Mouse (Mus musculus) adrenal gland, postnatal 10 days (tissue): ENCODE measurements around the gene Gm28047. TPM values are rescaled to one million over a fixed set of nuclear protein-coding genes. Genes with fewer than 3 reads are reported as not detected.
A peak's percentile ranks its signal among the peaks of the same experiment; 100 is the strongest.
"Not testable (repeated sequence)": the region's sequence is repeated elsewhere in the genome, so short reads cannot be mapped to it uniquely, and the experiment has no call there.

Source experiments
- DNase-seq: peaks from one replicate; pipeline ENCODE4 v3.0.0; 2021; ENCODE audit warnings: mixed read lengths
- long read RNA-seq, 2 experiments: library from polyadenylated mRNA; stranded (forward); transcript quantifications; one replicate each; pipeline ENCODE4 v2.0.0; 2021
- total RNA-seq, 2 experiments: library from RNA; stranded (reverse); gene quantifications; 2 replicates each; pipeline ENCODE4 v1.2.3; 2021

Gene Gm28047
- total RNA-seq, result 1 to 10 TPM in 1 of 2 experiments, not detected in 1; 1.5 TPM
- long read RNA-seq, experiment 1, partial matches to known transcripts, result 2 of 3 reads
- long read RNA-seq, experiment 1, other reads (novel, unspliced or antisense), result 1 of 3 reads
- long read RNA-seq, experiment 2, partial matches to known transcripts, result 1 of 2 reads
- long read RNA-seq, experiment 2, other reads (novel, unspliced or antisense), result 0 of 2 reads

DNA sequence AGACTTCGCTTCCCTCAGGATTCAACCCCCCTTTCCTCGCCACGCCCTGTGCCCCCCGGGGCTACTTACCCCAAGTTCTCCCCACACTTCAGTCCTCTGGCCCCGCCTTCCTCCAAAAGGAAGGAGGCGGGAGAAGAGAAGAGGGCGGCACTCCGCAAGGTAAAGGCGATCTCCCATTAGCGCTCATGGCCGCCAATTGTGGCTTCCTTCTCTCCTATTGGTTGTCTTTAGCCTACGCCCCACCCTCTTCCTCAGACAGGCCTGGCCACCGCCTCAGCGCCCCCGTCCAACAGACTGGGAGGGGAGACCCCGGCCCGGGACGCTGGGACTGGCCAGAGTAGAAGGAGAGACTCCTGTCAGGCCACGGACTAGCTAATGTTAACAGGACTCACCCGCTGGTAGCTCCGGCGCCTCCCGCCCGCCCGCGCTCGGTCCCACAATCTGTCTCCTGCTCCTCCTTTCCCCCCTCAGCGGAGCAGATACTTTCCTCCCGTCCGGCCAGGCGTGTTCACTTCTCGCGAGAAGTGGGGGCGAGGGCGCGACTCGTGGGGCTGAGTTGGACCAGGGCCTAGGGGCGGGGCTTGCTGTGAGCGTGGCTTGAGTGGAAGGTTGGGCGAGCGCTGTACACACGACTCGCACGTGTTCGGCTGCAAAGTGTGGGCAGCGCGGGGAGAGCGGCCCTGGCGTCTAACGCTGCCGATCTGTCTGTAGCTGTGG, at the start of gene Gm28047, which contains the start of gene Atf7:
Gene Gm28047 (minus strand): TSS at position 98 of the 717 bp plus-strand sequence.
Gene Atf7 (minus strand): TSS at position 495 of the 717 bp plus-strand sequence.
- DNase-seq, result peak; percentile 100

DNA sequence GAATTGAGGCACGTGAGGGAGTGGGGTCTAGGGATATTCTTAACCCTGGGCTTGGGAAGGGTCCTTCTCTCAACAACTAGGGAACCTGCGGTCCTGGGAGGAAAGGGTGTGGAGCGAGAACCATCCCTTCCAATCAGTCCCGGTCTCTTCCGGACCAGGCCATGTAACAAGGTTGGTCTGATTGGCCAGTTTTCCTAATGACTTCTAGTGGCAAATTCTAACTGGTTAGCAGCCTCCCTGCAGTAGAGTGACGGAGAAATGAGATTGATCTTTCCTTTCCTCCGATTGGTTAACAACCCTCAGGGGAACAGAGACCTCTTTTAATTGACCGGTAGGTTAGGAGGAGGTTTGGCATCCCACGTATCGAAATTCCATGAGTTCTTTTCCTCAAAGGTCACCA, 48.7 kb upstream of the Gm28047 start:
- DNase-seq, result peak; percentile 72

DNA sequence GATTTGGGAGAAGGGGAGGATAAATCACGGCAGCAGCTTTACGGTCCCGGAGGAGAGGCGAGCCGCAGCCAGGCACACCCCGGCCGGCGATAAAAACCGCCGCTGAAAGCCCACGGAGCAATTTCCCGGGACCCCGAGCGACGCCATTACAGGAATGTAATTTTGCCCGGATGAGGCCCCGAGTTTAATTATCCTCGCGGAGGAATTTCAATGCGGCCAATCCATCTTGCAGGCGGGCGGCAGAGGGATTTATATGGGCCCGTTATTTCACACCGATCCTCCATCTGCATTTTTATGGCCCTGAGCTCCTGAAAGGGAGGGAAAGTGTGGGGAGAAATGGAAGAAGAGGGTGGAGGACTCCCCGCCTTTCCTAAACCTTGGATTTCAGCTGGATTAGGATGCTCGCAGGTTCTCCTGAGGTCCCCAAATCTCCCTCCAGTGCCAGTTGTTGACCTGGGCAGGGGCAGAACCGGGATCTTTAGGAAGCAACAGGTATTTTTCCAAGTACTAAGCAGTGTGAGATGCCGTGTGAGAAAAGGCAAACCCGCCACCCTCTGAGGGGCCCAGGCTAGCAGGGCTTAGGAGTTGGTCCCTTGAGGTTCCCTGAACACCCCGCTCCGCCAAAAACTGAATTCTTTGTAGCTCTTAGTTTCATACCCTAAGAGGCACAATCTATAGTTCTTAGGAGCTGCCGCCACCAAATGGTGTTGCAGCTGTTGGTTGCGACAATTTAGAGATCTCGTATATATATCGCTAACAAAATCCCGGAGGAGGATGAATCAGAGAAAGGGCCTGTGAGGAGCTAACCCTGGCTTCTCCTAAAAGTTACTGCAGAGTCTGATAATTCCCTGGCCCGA, 47.6 kb upstream of the Gm28047 start, which contains the start of gene Atp5g2:
Gene Atp5g2 (minus strand): TSS at position 138 of the 857 bp plus-strand sequence.
- peak; percentile 57 for DNase-seq

DNA sequence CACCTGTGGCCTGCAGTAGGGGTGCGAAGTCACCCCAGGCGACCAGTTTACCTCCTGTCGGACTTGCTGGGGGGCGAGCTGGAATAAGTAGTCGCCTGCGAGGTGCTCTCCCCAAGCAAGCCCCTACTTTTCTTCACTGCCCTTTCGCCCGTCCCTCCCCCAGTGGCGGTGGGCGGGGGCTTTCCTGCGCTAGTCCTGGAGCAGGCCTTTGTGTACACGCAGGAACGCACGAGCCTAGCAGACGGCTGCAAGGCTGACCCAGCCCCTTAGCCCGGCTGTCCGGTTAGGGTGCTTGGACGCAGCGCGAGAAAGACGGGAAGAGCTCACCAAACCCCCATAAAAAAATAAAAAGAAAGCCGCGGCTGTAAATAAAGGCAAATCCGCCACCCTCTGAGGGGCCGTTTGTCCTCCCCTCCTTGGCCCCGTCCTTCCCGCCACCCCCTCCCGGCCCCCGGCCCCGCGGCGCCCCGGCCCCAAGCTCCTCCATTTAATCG, 46.9 kb upstream of the Gm28047 start:
- peak; percentile 92 for DNase-seq

DNA sequence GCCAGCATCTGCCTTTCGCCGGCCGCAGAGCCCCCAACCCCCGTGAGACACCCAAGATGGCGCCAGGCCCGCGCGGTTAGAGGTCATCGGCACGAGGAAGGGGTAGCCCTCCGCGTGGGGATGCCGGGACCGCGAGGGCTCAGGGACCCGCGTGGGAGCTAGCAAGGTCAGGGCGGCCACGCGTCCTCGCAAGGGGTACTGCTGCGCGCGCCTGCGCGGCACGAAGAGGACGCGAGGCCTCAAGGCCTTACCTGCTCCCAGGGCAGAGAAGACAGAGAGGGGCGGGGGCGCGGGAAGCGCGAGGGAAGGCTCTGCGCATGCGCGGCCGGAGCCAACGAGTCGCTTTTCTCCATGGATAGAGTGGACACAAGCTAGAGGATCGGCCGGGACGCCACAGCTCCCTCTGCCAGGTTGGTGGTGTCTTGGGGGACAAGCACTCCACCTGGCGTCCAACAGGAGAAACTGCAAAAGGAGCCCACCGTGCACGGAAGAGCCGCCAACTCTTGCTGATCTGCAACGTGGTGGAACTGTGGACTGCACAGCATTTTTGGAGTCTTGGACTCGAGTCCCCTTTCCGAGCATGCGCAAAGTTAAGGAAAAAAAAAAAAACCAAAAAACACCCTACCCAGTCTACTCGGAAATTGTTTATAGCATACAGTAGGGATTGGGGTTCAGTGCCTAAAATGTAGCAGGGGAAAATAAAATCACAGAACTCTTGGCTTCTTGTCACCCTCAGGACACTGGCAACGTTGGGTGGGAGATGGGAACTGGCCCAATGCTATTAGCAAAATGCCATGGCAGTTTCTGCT, 46.1 kb upstream of the Gm28047 start:
- DNase-seq, result peak; percentile 99

DNA sequence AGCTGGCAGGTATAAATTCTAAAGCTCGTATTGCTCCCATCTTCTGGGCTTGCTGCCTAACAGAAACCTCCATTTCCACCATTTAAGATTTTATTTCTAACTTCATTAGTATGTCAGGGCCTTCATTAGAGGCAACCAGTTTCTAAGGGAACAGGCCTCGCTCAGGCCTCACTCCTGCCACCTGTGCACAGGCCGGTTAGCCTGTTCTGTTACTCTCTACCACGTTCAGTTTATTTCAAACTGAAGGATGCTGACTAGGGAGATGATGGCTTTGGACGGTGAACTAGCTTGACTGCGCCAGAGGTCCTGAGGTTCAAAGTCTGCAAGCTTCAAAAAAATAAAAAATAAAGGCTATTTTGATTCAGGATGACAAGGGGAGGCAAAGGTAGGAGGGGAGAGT, 45.4 kb upstream of the Gm28047 start:
- DNase-seq, result peak; percentile 29

DNA sequence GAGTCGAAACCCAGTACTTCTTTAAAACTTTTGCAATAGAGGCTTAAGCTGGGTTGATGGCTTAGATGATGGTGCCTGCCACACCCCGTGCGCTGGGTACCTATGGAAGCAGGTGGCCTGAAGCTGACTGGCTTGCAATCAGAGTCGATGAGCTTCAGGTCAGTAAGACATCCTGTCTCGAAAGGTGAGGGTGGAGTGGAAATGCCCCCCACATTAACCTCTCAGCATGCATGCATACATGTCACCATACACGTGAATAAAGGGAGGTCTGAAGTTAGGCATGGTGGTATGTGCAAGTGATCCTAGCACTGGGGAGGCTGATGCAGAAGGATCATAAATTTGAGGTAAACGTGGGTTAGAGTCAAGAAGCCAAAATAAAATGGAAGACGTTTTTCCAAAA, 44.7 kb upstream of the Gm28047 start:
- no peak for DNase-seq

DNA sequence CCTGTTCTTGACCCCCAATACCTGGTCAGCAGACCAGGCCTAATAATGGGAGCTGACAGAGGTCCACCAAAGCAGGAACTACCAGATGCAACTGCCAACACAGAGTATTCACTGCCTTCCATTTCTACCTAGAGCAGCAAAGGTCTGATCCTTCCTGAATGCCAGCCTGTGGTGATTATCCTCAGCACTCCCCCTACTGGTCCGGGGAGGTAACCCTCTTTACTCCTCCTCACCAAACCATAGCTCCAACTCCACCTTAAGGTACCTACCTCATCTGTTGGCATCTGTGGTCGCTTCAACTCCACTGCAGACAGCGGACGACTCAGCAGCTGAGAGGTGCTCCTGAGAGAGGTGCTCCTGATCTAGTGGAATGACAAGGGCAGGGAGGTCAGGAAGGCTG, 40.6 kb upstream of the Gm28047 start:
- peak; percentile 70 for DNase-seq

DNA sequence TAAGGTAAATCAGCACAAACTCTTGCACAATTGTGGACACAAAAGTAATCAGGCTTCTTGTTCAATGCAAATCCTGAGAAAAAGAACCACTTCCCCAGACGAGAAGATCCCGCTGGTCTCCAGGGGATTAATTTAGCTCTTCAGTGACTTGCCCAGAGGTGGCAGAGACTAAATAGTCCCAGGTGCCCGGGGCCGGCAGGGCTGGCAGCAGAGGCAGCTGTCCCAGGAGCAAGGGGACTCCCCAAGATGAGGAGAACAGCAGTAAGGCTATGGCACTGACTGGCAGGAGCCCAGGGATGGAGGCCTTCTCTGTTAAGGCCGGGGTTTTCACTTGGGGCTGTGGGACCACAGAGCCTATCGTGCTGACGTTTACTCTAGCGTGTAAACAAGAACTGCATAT, 39.0 kb upstream of the Gm28047 start:
- DNase-seq, result no peak

DNA sequence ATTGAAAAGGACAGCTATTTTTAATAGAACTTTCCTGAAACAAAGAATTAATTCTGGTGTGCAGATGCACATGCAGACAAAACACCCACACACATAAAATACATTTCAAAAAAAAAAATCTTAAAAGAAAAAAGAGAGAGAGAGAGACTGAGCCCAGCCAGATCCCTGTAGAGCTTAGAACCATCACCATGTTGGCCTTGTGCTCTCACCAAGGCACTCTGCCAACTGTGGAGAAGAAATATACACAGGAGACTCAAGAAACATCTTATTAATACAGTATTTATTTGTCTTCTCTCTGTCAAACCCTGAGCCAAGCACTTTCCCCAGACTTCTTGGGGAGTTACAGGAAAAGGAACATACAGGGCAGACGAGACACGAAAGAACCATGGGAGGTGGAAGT, 37.7 kb upstream of the Gm28047 start:
- not testable (repeated sequence) for DNase-seq

DNA sequence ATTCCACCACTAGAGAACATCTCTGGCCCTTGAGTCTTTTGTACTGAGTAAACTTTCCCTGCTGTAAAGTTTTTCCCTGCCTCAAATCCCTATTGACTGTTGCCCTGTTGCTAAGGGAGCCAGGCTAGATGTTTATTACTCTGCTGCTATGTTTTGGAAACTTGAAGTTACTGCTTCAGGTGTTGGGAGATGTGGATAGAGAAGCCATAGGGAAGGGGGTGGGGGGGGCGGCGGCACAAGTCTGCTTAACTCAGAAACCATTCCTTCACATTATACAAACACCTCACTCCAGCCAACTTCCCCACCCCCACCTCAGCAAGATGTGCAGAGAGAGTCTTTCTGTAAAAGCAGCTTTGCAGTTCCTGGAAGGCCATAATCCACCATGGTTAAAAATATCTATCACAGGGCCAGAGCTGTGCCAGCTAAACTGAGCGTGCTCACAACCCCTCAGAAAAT, 33.1 kb upstream of the Gm28047 start:
- DNase-seq, result no peak

DNA sequence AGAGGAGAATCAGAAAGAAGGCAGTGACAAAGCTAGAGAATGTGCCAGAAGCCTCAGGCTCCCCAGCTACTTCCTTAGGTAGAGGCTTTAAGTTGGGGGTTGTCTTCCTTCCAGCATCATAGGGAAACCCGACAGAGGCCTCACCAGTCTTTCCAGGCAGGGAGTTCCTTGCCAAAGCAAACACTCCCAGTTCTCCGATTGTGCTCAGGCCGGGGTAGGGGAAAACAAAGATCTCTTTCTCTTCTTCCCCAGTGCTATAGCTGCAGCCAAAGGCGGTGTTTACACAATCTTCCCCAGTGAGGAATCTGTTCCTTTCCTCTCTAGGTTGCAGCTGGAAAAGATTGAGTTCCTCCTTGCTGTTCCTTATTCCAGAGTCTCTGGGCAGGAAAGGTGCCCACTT, 31.8 kb upstream of the Gm28047 start:
- DNase-seq, result no peak

DNA sequence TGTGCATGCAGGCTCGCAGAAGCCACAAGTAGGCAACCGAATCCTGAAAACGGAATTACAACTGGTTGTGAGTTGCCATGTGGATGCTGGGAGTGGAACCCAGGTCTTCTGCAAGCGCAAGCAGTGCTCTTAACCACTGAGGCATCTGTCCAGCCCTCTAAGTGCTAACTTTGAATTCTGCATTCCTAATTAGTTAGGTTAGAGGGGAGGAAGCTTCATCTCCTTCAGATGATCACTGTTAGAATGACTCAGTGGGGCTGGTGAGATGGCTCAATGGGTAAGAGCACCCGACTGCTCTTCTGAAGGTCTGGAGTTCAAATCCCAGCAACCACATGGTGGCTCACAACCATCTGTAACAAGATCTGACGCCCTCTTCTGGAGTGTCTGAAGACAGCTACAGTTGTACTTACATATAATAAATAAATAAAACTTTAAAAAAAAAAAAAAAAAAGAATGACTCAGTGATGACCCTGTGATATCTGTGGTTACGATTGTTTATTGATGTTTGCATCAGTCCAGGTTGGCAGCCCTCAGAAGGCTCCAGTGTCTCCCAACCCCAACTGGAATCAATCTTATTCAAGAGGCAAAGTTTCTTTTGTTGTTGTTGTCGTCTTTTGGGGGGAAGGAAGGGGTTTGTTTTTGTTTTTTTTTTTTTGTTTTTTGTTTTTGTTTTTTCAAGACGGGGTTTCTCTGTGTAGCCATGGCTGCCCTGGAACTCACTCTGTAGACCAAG, 27.2 kb upstream of the Gm28047 start:
- DNase-seq, result not testable (repeated sequence)

DNA sequence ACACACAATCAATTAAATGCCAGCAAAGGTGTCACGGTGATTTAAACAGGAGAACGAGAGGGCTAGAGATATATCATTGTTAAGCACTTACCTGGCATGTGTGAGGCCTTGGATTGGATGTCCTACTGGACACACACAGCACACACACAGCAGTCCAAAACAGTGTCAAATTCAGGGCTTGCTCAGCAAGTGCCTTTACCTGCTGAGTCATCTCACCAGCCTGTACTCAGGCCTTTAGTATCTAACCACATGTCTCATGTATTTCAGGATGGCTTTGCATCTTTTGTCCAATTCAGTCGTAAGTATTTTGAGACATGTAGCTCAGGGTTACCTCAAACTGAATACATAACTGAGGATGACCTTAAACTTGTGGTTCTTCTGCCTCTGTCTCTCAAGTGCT, 26.2 kb upstream of the Gm28047 start:
- DNase-seq, result no peak

DNA sequence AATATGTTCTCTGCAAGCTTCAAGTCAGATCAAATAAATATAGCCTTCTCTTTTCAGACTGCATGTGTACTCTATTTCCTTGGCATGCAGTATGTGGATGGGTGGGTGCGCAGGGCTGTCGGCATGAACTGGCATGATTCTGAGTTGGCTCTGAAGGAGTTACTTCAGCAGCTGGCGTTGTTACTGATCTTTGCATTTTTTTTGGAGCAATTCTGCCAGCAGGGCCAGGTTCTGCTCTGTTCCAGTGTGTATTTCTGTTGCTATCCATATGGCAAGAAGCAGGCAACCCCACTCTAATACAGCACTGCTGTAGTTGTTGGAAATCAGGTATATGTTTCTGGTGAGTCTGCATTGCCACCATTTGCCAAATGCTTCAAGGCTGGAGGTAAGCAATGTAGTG, 10.9 kb upstream of the Gm28047 start:
- no peak for DNase-seq

DNA sequence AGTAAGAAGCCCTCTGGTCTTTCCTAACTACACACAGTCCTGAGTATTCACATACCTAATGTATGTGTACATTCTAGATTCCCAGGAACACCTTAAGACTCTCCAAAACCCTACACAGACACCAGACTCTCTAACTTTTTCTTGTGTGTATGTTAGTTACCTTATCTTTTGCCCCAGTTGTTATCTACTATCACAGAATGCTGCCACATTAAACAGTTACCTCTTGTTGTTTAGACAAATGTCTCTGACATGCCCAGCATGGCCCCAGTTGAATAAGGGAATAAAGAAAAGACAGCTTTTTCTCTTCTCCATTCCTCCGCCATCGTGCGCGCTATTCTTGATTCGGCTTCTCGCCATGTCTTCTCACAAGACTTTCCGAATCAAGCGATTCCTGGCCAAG, 9.8 kb upstream of the Gm28047 start:
- DNase-seq, result no peak

DNA sequence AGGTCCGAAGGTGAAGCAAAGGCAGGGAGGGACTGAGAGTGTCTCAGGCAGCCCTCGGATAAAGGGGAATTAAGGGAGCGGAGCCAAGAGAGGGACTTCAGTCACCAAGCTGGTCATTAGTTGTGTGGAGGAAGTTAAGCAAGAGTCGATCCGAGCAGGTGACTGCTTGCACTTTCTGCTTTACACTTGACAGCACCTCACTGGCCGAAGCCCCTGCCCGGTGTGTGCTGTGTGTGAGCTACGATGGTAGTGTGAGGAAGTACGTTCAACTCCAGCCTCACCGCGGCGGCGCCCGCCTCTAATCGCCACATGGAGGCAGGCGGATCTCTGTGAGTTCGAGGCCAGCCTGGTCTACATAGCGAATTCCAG, 804 bp upstream of the Gm28047 start:
- no peak for DNase-seq

DNA sequence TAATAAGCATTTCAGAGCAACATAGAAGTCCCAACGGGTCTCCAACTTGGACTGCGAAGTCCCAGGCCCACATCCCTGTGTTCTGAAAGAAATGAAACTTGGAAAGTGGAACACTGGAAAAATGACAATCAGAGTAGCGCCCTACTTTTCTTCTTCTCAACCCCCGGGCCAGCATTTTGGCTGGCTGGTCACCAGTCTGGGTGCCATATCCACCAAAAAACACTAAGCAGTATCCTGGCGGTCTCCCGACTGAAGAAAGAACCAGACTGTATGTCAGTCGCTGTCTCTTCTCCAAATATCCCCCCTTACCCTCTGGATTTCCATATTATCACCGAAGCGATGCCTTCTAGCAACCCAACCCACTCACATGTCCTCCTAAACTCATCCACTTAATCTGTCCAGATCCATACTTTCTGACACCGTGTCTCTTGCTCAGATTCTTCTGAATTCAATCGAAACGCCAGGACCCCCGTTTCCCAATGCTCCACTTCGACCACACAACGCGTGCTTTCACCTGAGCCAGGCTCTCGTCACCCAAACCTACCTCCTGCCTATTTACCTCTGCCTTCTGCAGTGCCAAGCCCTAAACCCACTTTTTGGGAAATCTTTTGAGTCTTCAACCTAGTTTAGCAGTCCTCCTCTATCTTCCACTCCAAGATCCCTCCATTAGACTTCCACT, 437 bp downstream of the Gm28047 start:
- peak; percentile 41 for DNase-seq

DNA sequence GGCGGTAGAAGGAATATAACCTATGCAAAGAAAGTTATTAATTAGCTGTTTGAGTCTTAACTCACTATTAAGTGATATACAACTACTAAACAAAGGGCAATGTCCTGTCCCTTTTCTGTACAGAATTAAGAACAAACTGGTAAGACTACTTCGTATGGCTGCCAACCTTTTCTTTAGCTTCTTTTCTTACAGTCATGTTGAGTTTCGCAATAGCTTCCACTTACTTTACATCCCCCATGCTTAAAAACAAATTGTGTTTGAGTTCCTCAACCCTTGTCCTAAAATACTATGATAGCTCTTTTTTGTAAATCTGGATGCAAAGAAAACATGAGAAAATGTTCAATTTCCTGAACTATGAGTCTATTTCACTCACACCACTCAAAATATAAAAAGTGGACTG, 1.7 kb downstream of the Gm28047 start:
- no peak for DNase-seq

DNA sequence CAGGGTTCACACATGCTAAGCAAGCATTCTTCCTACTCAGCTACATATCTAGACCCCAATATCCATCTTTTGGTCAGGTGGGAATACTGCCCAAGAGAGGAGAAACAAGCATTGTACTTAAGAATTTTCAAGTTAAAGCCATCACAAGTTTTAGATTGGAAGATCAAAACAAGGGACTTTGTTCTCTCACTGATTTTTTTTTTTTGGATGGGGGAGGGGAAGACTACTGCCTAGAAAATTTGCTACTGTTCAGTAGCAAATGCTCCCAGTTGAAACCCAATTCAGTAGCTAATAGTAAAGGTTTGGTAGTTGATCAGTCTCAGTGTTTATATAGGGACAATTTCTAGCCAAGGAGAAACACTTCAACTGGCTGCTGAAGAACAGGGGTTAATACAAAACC, 2.3 kb downstream of the Gm28047 start:
- DNase-seq, result no peak

DNA sequence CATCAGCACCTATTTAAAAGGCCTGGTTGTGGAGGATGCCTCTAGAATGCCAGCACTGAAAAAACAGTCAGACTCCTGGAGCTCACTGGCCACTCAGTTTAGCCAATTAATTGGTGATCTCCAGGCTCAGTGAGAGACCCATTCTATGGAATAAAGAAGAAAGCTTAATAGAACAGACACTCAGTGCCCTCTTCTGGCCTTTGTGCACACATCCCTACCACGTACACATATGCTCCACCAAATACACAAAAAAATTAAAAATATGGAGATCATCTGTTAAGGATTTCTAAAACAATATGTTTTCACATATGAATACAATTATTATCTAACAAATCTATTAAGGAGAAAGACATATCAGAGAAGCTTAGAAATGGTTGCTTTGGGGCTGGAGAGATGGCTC, 4.1 kb downstream of the Gm28047 start:
- DNase-seq, result no peak
